Mouse (Mus musculus) intestine, postnatal 0 days (tissue): ENCODE results near the gene Snrnp40. TPM values are rescaled to one million over a fixed set of nuclear protein-coding genes. Genes with fewer than 3 reads are reported as not detected.
A peak's percentile ranks its signal among the peaks of the same experiment; 100 is the strongest.

Source experiments
- ATAC-seq: fragments of 200-750 bp; cut with Nextera tagmentation; 2 replicates; pipeline ENCODE4 v1.8.0; 2017; ENCODE audit warnings: mild to moderate bottlenecking, moderate TSS enrichment, moderate library complexity
- H3K27ac ChIP-seq: fragments of 300-500 bp; sonication (generic); 2 replicates; pipeline ENCODE4 v1.5.1; 2014; ENCODE audit warnings: mild to moderate bottlenecking, low read depth, low read length, moderate library complexity
- H3K27me3 ChIP-seq: fragments of 300-500 bp; sonication (generic); replicated peaks from 2 replicates; pipeline ENCODE4 v1.6.1; 2014; ENCODE audit warnings: low read length, mixed read lengths; ENCODE audit not compliant: control insufficient read depth, insufficient read depth
- H3K36me3 ChIP-seq: fragments of 300-500 bp; sonication (generic); 2 replicates; pipeline ENCODE4 v1.6.1; 2014; ENCODE audit warnings: mild to moderate bottlenecking, moderate library complexity; ENCODE audit not compliant: control insufficient read depth, insufficient read depth
- H3K4me1 ChIP-seq: fragments of 300-500 bp; sonication (generic); replicated peaks from 2 replicates; pipeline ENCODE4 v1.6.1; 2014; ENCODE audit warnings: antibody characterized with exemption, low read length, mixed read lengths; ENCODE audit not compliant: control insufficient read depth, insufficient read depth
- H3K4me2 ChIP-seq: fragments of 300-500 bp; sonication (generic); replicated peaks from 2 replicates; pipeline ENCODE4 v1.6.1; 2014; ENCODE audit warnings: low read depth, mild to moderate bottlenecking, moderate library complexity
- H3K4me3 ChIP-seq: fragments of 300-500 bp; sonication (generic); 2 replicates; pipeline ENCODE4 v1.5.1; 2014; ENCODE audit warnings: low read depth, low read length
- H3K9ac ChIP-seq: fragments of 300-500 bp; sonication (generic); 2 replicates; pipeline ENCODE4 v1.6.1; 2014; ENCODE audit warnings: mild to moderate bottlenecking, low read depth, low read length
- H3K9me3 ChIP-seq: fragments of 300-500 bp; sonication (generic); 2 replicates; pipeline ENCODE4 v1.6.1; 2016; ENCODE audit warnings: mixed run types; ENCODE audit not compliant: control insufficient read depth
- CTCF ChIP-seq: sonication (generic); IDR thresholded peaks from 2 replicates; pipeline ENCODE4 v1.5.1; 2016; ENCODE audit warnings: low read depth, mild to moderate bottlenecking, control low read depth, antibody characterized with exemption, moderate library complexity
- WGBS: fragments of 180-500 bp; shearing (Covaris S2); extraction: QIAGEN DNeasy Blood & Tissue Kit; methylation state at CpG from one replicate; pipeline ENCODE4 v1.1.7; 2014; 5-methylcytosine and 5-hydroxymethylcytosine counted together
- polyA plus RNA-seq: library from polyadenylated mRNA; unstranded; fragments of >200 nt; fragmentation: Nextera tagmentation; extraction: Ambion mirVana; gene quantifications from 2 replicates; pipeline ENCODE4 v1.2.1, GENCODE M21; 2015

The Snrnp40 gene
- polyA plus RNA-seq, 1 experiment from 2014 or later, result 44.3 TPM

- under 1% methylated on average over 19 of the region's 19 CpGs for WGBS
- Histone ChIP-seq H3K36me3 (peaks cover 25% of the 10 kb centered on the region), H3K9me3 (no peaks in the 10 kb centered on the region), H3K9ac (peak overlapping the region; percentile 85), H3K4me2 (peak overlapping the region; percentile 65), H3K4me3 (peak overlapping the region; percentile 83), H3K4me1 (peaks cover 5% of the 10 kb centered on the region; the same call in 1 of the 2 replicates), H3K27me3 (no peaks in the 10 kb centered on the region), H3K27ac (peak overlapping the region; percentile 47)
- TF ChIP-seq CTCF, result no peak
- ATAC-seq, result no peak; the same call in 1 of the 2 replicates
These were observed 282 bp downstream of the Snrnp40 start for GRCm38 (mm10) chr4:130360238-130360590.

- peak; percentile 54 for TF ChIP-seq CTCF
- Histone ChIP-seq H3K27me3 (no peaks in the 10 kb centered on the region), H3K9me3 (no peaks in the 10 kb centered on the region), H3K9ac (no peak overlapping the region), H3K4me3 (no peak overlapping the region), H3K4me2 (no peak overlapping the region), H3K4me1 (no peaks in the 10 kb centered on the region), H3K27ac (no peak overlapping the region), H3K36me3 (peaks cover 63% of the 10 kb centered on the region)
- no peak for ATAC-seq
- 85% methylated on average over 4 of the region's 4 CpGs for WGBS
These were observed 16.7 kb downstream of the Snrnp40 start for GRCm38 (mm10) chr4:130376675-130377074.

DNA sequence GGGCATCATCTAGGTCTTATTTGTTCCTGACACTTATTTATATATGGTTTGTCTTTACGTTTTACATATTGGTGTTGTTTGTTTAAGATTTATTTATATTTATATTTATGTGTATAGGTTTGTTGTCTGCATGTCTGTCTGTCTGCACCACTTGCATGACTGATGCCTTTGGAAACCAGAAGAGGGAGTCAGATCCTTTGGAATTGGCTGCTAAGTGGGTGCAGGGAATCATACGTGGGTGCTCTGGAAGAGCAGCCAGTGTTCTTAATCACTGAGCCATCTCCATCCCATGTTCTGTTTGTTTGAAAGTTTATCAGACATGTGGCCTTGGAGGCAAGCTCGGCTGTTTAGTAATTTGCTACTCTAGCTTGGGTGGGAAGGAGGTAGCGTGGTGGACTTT, 17.6 kb downstream of the Snrnp40 start:
- Histone ChIP-seq H3K4me2 (no peak overlapping the region), H3K4me3 (no peak overlapping the region), H3K27me3 (no peaks in the 10 kb centered on the region), H3K27ac (no peak overlapping the region), H3K9me3 (no peaks in the 10 kb centered on the region), H3K9ac (no peak overlapping the region), H3K4me1 (no peaks in the 10 kb centered on the region), H3K36me3 (peaks cover 66% of the 10 kb centered on the region)
- 61% methylated on average over 4 of the region's 4 CpGs for WGBS
- ATAC-seq, result no peak
- peak; percentile 43 for TF ChIP-seq CTCF

DNA sequence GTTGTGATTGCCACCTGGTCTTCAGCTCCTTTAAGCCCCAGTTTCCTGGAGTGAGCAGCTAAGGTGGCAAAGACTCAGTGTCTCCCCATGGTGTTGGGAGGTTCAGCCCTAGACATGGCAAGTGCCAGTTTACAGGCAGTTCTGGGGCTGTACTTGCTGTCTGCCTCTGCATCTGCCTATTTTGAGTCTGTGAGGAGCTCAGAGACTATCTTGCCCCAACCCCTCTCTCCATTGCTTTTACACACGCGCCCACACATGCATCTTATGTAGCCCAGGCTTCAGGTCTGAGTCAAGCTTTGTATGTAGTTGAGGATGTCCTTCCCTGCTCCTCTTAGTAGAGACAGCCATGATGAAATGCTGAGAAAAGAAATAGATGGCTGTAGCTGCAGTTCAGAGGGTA, 19.2 kb downstream of the Snrnp40 start:
- Histone ChIP-seq H3K4me1 (no peaks in the 10 kb centered on the region), H3K27me3 (no peaks in the 10 kb centered on the region), H3K4me2 (no peak overlapping the region), H3K9me3 (no peaks in the 10 kb centered on the region), H3K4me3 (no peak overlapping the region), H3K9ac (no peak overlapping the region), H3K27ac (no peak overlapping the region), H3K36me3 (peaks cover 78% of the 10 kb centered on the region)
- WGBS, result 98% methylated on average over 2 of the region's 2 CpGs
- ATAC-seq, result no peak
- TF ChIP-seq CTCF, result no peak

- no peaks in the 10 kb centered on the region for H3K9me3 ChIP-seq
- no peak overlapping the region for H3K27ac ChIP-seq
- H3K27me3 ChIP-seq, result no peaks in the 10 kb centered on the region
- H3K4me3 ChIP-seq, result no peak overlapping the region
- no peak overlapping the region for H3K4me2 ChIP-seq
- H3K36me3 ChIP-seq, result peaks cover 76% of the 10 kb centered on the region
- H3K9ac ChIP-seq, result no peak overlapping the region
- WGBS, result 80% methylated on average over 2 of the region's 2 CpGs
- peak; percentile 32; the same call in 1 of the 2 replicates for TF ChIP-seq CTCF
- no peaks in the 10 kb centered on the region for H3K4me1 ChIP-seq
- no peak for ATAC-seq
These were observed 20.5 kb downstream of the Snrnp40 start for GRCm38 (mm10) chr4:130380418-130380817.

DNA sequence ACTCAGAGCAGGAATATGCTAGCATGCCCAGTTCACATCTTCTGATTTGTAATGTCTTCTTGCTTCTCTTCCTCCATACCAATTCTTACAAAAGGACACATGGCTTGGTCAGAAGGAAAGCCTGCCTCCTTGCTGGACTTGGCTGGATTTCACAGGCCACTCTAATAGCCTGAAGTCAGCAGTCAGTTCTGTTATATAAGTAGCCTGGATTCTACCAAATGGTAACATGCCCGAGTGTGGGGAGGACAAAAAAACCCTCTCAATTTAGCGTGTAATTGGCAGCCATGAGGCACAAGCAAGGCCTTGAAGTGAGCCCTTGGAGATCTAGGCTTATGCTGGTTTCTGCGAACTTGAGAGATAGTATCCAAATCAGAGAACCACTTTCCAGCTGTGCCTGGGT, 27.3 kb downstream of the Snrnp40 start:
- Histone ChIP-seq H3K4me3 (no peak overlapping the region), H3K27ac (no peak overlapping the region), H3K4me1 (no peaks in the 10 kb centered on the region), H3K36me3 (peaks cover 65% of the 10 kb centered on the region), H3K9ac (no peak overlapping the region), H3K4me2 (no peak overlapping the region), H3K9me3 (no peaks in the 10 kb centered on the region), H3K27me3 (no peaks in the 10 kb centered on the region)
- WGBS, result 79% methylated on average over 3 of the region's 3 CpGs
- ATAC-seq, result no peak
- TF ChIP-seq CTCF, result no peak

- Histone ChIP-seq H3K27ac (no peak overlapping the region), H3K9me3 (no peaks in the 10 kb centered on the region), H3K36me3 (peaks cover 44% of the 10 kb centered on the region), H3K4me2 (no peak overlapping the region), H3K4me1 (no peaks in the 10 kb centered on the region), H3K4me3 (no peak overlapping the region), H3K27me3 (no peaks in the 10 kb centered on the region), H3K9ac (no peak overlapping the region)
- 60% methylated on average over 6 of the region's 6 CpGs for whole genome bisulfite sequencing
- ATAC-seq, result no peak
- TF ChIP-seq CTCF, result no peak
These were observed 29.6 kb downstream of the Snrnp40 start for GRCm38 (mm10) chr4:130389496-130389895.
